Mouse (Mus musculus): ENCODE data around the gene Gm13287.
"Not testable (repeated sequence)": the region's sequence is repeated elsewhere in the genome, so short reads cannot be mapped to it uniquely, and the experiment has no call there.

DNA sequence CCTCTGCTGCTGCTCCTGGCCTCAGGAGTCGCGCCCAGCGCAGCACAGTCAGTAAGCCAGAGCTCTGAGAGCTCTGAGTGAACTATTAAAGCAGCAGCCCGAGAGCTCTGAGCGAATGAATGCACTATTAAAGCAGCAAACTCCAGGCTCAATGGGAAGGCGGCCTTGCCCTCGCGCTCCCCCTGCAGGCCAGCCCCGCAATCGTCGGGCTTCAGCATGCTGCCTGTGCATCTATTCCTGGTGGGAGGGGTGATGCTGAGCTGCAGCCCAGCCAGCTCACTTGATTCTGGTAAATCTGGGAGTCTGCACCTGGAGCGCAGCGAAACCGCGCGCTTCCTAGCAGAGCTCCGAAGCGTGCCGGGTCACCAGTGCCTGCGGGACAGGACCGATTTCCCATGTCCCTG, 45.4 kb upstream of the Gm13287 start:
- TF ChIP-seq POLR2A (IDR thresholded peaks at IDR 0.05; ENCODE audit: low read depth, low read length), result not testable (repeated sequence)
- TF ChIP-seq CTCF (IDR thresholded peaks at IDR 0.05; ENCODE audit: extremely low read depth, insufficient read depth, insufficient read length, insufficient replicate concordance), result peak; percentile 60; the same call in 1 of the 2 replicates

All from spleen, adult 2 months (tissue).